Mouse (Mus musculus): ENCODE results near the gene Gmeb1. TPM values are rescaled to one million over a fixed set of nuclear protein-coding genes. Genes with fewer than 3 reads are reported as not detected.
"Not testable (repeated sequence)": the region's sequence is repeated elsewhere in the genome, so short reads cannot be mapped to it uniquely, and the experiment has no call there.

Gmeb1 gene
- polyA plus RNA-seq, 1 experiment from 2014 or later: 23.3 TPM

- peak overlapping the region; percentile 43 for H3K27ac ChIP-seq
- H3K9ac ChIP-seq: no peak overlapping the region
- H3K9me3 ChIP-seq (replicated peaks): no peaks in the 10 kb centered on the region
- no peak for ATAC-seq (replicated peaks; ENCODE audit: insufficient number of reproducible peaks, insufficient read depth, low FRiP score, low read depth)
- no peaks in the 10 kb centered on the region for H3K27me3 ChIP-seq
- no peaks in the 10 kb centered on the region for H3K36me3 ChIP-seq
- WGBS: 41% methylated on average over 6 of the region's 6 CpGs
- no peak overlapping the region for H3K4me3 ChIP-seq
- no peak overlapping the region for H3K4me2 ChIP-seq
- H3K4me1 ChIP-seq (replicated peaks): peaks cover 13% of the 10 kb centered on the region
These were observed 40.1 kb upstream of the Gmeb1 start for GRCm38 (mm10) chr4:132301486-132301885.

- no peak for ATAC-seq (replicated peaks; ENCODE audit: insufficient number of reproducible peaks, insufficient read depth, low FRiP score, low read depth)
- H3K27me3 ChIP-seq: no peaks in the 10 kb centered on the region
- H3K4me3 ChIP-seq: no peak overlapping the region
- H3K4me2 ChIP-seq: no peak overlapping the region
- 92% methylated on average over 1 of the region's 1 CpGs for WGBS
- H3K4me1 ChIP-seq (replicated peaks): peaks cover 13% of the 10 kb centered on the region
- no peaks in the 10 kb centered on the region for H3K9me3 ChIP-seq (replicated peaks)
- H3K36me3 ChIP-seq: no peaks in the 10 kb centered on the region
- H3K9ac ChIP-seq: no peak overlapping the region
- no peak overlapping the region for H3K27ac ChIP-seq
These were observed 38.4 kb upstream of the Gmeb1 start for GRCm38 (mm10) chr4:132299849-132300248.

- H3K9ac ChIP-seq: no peak overlapping the region
- WGBS: 49% methylated on average over 8 of the region's 8 CpGs
- no peaks in the 10 kb centered on the region for H3K4me1 ChIP-seq (replicated peaks)
- no peak for ATAC-seq (replicated peaks; ENCODE audit: insufficient number of reproducible peaks, insufficient read depth, low FRiP score, low read depth)
- H3K27me3 ChIP-seq: no peaks in the 10 kb centered on the region
- H3K9me3 ChIP-seq (replicated peaks): no peaks in the 10 kb centered on the region
- peaks cover 14% of the 10 kb centered on the region; the same call in 1 of the 2 replicates for H3K36me3 ChIP-seq
- H3K4me3 ChIP-seq: no peak overlapping the region
- H3K27ac ChIP-seq: no peak overlapping the region
- no peak overlapping the region for H3K4me2 ChIP-seq
These were observed 34.4 kb upstream of the Gmeb1 start for GRCm38 (mm10) chr4:132295696-132296390.

GRCm38 (mm10) chr4:132293682-132294240 lies 32.4 kb upstream of the Gmeb1 start:
- Histone ChIP-seq H3K36me3 (peaks cover 26% of the 10 kb centered on the region), H3K4me2 (no peak overlapping the region), H3K27ac (no peak overlapping the region), H3K4me1 (replicated peaks) (no peaks in the 10 kb centered on the region), H3K4me3 (no peak overlapping the region), H3K9me3 (replicated peaks) (no peaks in the 10 kb centered on the region), H3K27me3 (no peaks in the 10 kb centered on the region), H3K9ac (no peak overlapping the region)
- WGBS: 78% methylated on average over 7 of the region's 7 CpGs
- ATAC-seq (replicated peaks; ENCODE audit: insufficient number of reproducible peaks, insufficient read depth, low FRiP score, low read depth): no peak

- no peak overlapping the region for H3K4me3 ChIP-seq
These were observed 31.6 kb upstream of the Gmeb1 start for GRCm38 (mm10) chr4:132292988-132293387.

GRCm38 (mm10) chr4:132291624-132292335 lies 30.4 kb upstream of the Gmeb1 start:
- no peaks in the 10 kb centered on the region for H3K9me3 ChIP-seq (replicated peaks)
- H3K4me2 ChIP-seq: no peak overlapping the region
- H3K27me3 ChIP-seq: no peaks in the 10 kb centered on the region
- 84% methylated on average over 12 of the region's 12 CpGs for WGBS
- H3K4me3 ChIP-seq: no peak overlapping the region
- no peaks in the 10 kb centered on the region for H3K4me1 ChIP-seq (replicated peaks)
- no peak overlapping the region for H3K27ac ChIP-seq
- H3K9ac ChIP-seq: no peak overlapping the region
- ATAC-seq (replicated peaks; ENCODE audit: insufficient number of reproducible peaks, insufficient read depth, low FRiP score, low read depth): no peak
- H3K36me3 ChIP-seq: peaks cover 32% of the 10 kb centered on the region

More at GRCm38 (mm10) chr4:132292988-132293387, 31.6 kb upstream of the Gmeb1 start:
- WGBS: 40% methylated on average over 4 of the region's 4 CpGs
- Histone ChIP-seq H3K4me2 (no peak overlapping the region), H3K4me1 (replicated peaks) (no peaks in the 10 kb centered on the region), H3K27me3 (no peaks in the 10 kb centered on the region), H3K9ac (no peak overlapping the region), H3K36me3 (peaks cover 26% of the 10 kb centered on the region), H3K27ac (no peak overlapping the region), H3K9me3 (replicated peaks) (no peaks in the 10 kb centered on the region)
- ATAC-seq (replicated peaks; ENCODE audit: insufficient number of reproducible peaks, insufficient read depth, low FRiP score, low read depth): no peak

GRCm38 (mm10) chr4:132291056-132291455 lies 29.7 kb upstream of the Gmeb1 start:
- H3K36me3 ChIP-seq: peaks cover 37% of the 10 kb centered on the region
- H3K27me3 ChIP-seq: no peaks in the 10 kb centered on the region
- ATAC-seq (replicated peaks; ENCODE audit: insufficient number of reproducible peaks, insufficient read depth, low FRiP score, low read depth): no peak
- no peaks in the 10 kb centered on the region for H3K9me3 ChIP-seq (replicated peaks)
- no peak overlapping the region for H3K4me3 ChIP-seq
- H3K4me1 ChIP-seq (replicated peaks): no peaks in the 10 kb centered on the region
- 90% methylated on average over 4 of the region's 4 CpGs for WGBS
- no peak overlapping the region for H3K9ac ChIP-seq
- H3K4me2 ChIP-seq: no peak overlapping the region
- no peak overlapping the region for H3K27ac ChIP-seq

GRCm38 (mm10) chr4:132288840-132289239 lies 27.4 kb upstream of the Gmeb1 start:
- H3K4me3 ChIP-seq; H3K4me1 ChIP-seq (replicated peaks); H3K9ac ChIP-seq; H3K4me2 ChIP-seq; ATAC-seq (replicated peaks; ENCODE audit: insufficient number of reproducible peaks, insufficient read depth, low FRiP score, low read depth); H3K9me3 ChIP-seq (replicated peaks); H3K27me3 ChIP-seq; H3K27ac ChIP-seq: not testable (repeated sequence)
- 57% methylated on average over 4 of the region's 5 CpGs for WGBS
- peaks cover 52% of the 10 kb centered on the region for H3K36me3 ChIP-seq

GRCm38 (mm10) chr4:132275949-132276348 lies 14.5 kb upstream of the Gmeb1 start:
- H3K4me2 ChIP-seq: 0 out of 2 replicates have a peak overlapping the region, but pooled peaks have one; percentile 4
- H3K4me1 ChIP-seq (replicated peaks): peaks cover 19% of the 10 kb centered on the region
- ATAC-seq (replicated peaks; ENCODE audit: insufficient number of reproducible peaks, insufficient read depth, low FRiP score, low read depth): no peak
- no peak overlapping the region for H3K4me3 ChIP-seq
- no peak overlapping the region for H3K27ac ChIP-seq
- no peaks in the 10 kb centered on the region for H3K36me3 ChIP-seq
- WGBS: 89% methylated on average over 3 of the region's 3 CpGs
- no peaks in the 10 kb centered on the region for H3K9me3 ChIP-seq (replicated peaks)
- H3K9ac ChIP-seq: no peak overlapping the region
- H3K27me3 ChIP-seq: no peaks in the 10 kb centered on the region

GRCm38 (mm10) chr4:132274156-132274862 lies 12.9 kb upstream of the Gmeb1 start, which contains the start of gene Taf12:
Gene Taf12, plus strand, starts transcription at chr4:132274375.
- Histone ChIP-seq H3K4me2 (peak within 1 kb of the TSS; percentile 87), H3K9me3 (replicated peaks) (no peaks in the 10 kb centered on the region), H3K4me3 (peak within 1 kb of the TSS; percentile 79), H3K4me1 (replicated peaks) (peaks cover 23% of the 10 kb centered on the region), H3K9ac (peak within 1 kb of the TSS; percentile 89), H3K36me3 (no peaks in the 10 kb centered on the region), H3K27me3 (no peaks in the 10 kb centered on the region), H3K27ac (peak within 1 kb of the TSS; percentile 92)
- WGBS: under 1% methylated on average over 48 of the region's 48 CpGs
- ATAC-seq (replicated peaks; ENCODE audit: insufficient number of reproducible peaks, insufficient read depth, low FRiP score, low read depth): peak; percentile 94

GRCm38 (mm10) chr4:132273166-132273565 lies 11.8 kb upstream of the Gmeb1 start:
- H3K27me3 ChIP-seq: no peaks in the 10 kb centered on the region
- H3K4me3 ChIP-seq: peak overlapping the region; percentile 79
- no peak for ATAC-seq (replicated peaks; ENCODE audit: insufficient number of reproducible peaks, insufficient read depth, low FRiP score, low read depth)
- no peaks in the 10 kb centered on the region for H3K36me3 ChIP-seq
- no peak overlapping the region for H3K9ac ChIP-seq
- H3K9me3 ChIP-seq (replicated peaks): no peaks in the 10 kb centered on the region
- H3K27ac ChIP-seq: no peak overlapping the region
- peak overlapping the region; percentile 87 for H3K4me2 ChIP-seq
- 43% methylated on average over 2 of the region's 2 CpGs for WGBS
- peaks cover 23% of the 10 kb centered on the region for H3K4me1 ChIP-seq (replicated peaks)
